Mouse (Mus musculus) G1E (cell line): ENCODE measurements around the gene Cdk6.

ENCODE experiments used
- CTCF ChIP-seq: IDR thresholded peaks from 2 replicates; pipeline ENCODE4 v1.5.1; 2012; ENCODE audit warnings: low read depth, low read length, inconsistent platforms, mixed read lengths
- GATA1 ChIP-seq: IDR thresholded peaks from 2 replicates; pipeline ENCODE4 v1.6.1; 2012; ENCODE audit warnings: borderline replicate concordance, low read length, inconsistent platforms, mixed read lengths
- GATA2 ChIP-seq: IDR thresholded peaks from 2 replicates; pipeline ENCODE4 v1.6.1; 2012; ENCODE audit warnings: low read depth, low read length, inconsistent platforms, borderline replicate concordance
- POLR2AphosphoS5 ChIP-seq: IDR thresholded peaks from 2 replicates; pipeline ENCODE4 v1.6.1; 2012; ENCODE audit warnings: low read depth, low read length, inconsistent platforms; ENCODE audit not compliant: insufficient replicate concordance
- TAL1 ChIP-seq: conservative IDR thresholded peaks from 2 replicates; pipeline ENCODE4 v1.6.1; 2012; ENCODE audit warnings: low read depth, low read length, inconsistent platforms, mixed read lengths

- TF ChIP-seq CTCF (no peak), TAL1 (no peak), GATA1 (no peak), POLR2AphosphoS5 (no peak), GATA2 (no peak)
Observed at GRCm38 (mm10) chr5:3478216-3478615, 136.9 kb downstream of the Cdk6 start.
